Mouse (Mus musculus) neural tube, embryonic 12.5 days (tissue): ENCODE results near the gene Bmper. TPM values are rescaled to one million over a fixed set of nuclear protein-coding genes. Genes with fewer than 3 reads are reported as not detected.

Experiments used
- ATAC-seq: fragments of 200-750 bp; cut with Nextera tagmentation; 2 replicates; pipeline ENCODE4 v1.8.0; 2017; ENCODE audit warnings: low read depth, mild to moderate bottlenecking, moderate TSS enrichment, moderate library complexity; ENCODE audit not compliant: low FRiP score
- H3K27ac ChIP-seq: fragments of 300-500 bp; sonication (generic); 2 replicates; pipeline ENCODE4 v1.5.1; 2016
- H3K27me3 ChIP-seq: fragments of 300-500 bp; sonication (generic); replicated peaks from 2 replicates; pipeline ENCODE4 v1.6.1; 2016; ENCODE audit warnings: mild to moderate bottlenecking
- H3K36me3 ChIP-seq: fragments of 300-500 bp; sonication (generic); 2 replicates; pipeline ENCODE4 v1.6.1; 2016; ENCODE audit warnings: mild to moderate bottlenecking
- H3K4me1 ChIP-seq: fragments of 300-500 bp; sonication (generic); 2 replicates; pipeline ENCODE4 v1.6.1; 2016
- H3K4me2 ChIP-seq: fragments of 300-500 bp; sonication (generic); replicated peaks from 2 replicates; pipeline ENCODE4 v1.6.1; 2016; ENCODE audit warnings: mild to moderate bottlenecking
- H3K4me3 ChIP-seq: fragments of 300-500 bp; sonication (generic); 2 replicates; pipeline ENCODE4 v1.5.1; 2016
- H3K9ac ChIP-seq: fragments of 300-500 bp; sonication (generic); 2 replicates; pipeline ENCODE4 v1.6.1; 2016; ENCODE audit warnings: mild to moderate bottlenecking
- H3K9me3 ChIP-seq: fragments of 300-500 bp; sonication (generic); 2 replicates; pipeline ENCODE4 v1.6.1; 2016; ENCODE audit warnings: mild to moderate bottlenecking
- whole genome bisulfite sequencing: fragments of 180-500 bp; shearing (Covaris S2); methylation state at CpG from one replicate; pipeline ENCODE4 v1.1.7; 2016; 5-methylcytosine and 5-hydroxymethylcytosine counted together
- polyA plus RNA-seq: library from polyadenylated mRNA; unstranded; fragments of >200 nt; fragmentation: Nextera tagmentation; extraction: Ambion mirVana; gene quantifications from 2 replicates; pipeline ENCODE4 v1.2.1, GENCODE M21; 2016

Bmper gene
- polyA plus RNA-seq, 1 experiment from 2014 or later: 8.5 TPM

- no peak overlapping the region for H3K4me2 ChIP-seq
- no peak for ATAC-seq
- H3K4me1 ChIP-seq: peaks cover 22% of the 10 kb centered on the region
- no peaks in the 10 kb centered on the region for H3K9me3 ChIP-seq
- H3K36me3 ChIP-seq: no peaks in the 10 kb centered on the region
- no peak overlapping the region for H3K4me3 ChIP-seq
- WGBS: 20% methylated on average over 3 of the region's 3 CpGs
- no peak overlapping the region for H3K9ac ChIP-seq
- H3K27me3 ChIP-seq: no peaks in the 10 kb centered on the region; the same call in 1 of the 2 replicates
- H3K27ac ChIP-seq: no peak overlapping the region
Measured at GRCm38 (mm10) chr9:23205304-23205703, 17.6 kb upstream of the Bmper start.

GRCm38 (mm10) chr9:23205757-23206156, 17.1 kb upstream of the Bmper start:
- H3K4me3 ChIP-seq: no peak overlapping the region
- no peak overlapping the region for H3K27ac ChIP-seq
- H3K4me1 ChIP-seq: peaks cover 22% of the 10 kb centered on the region
- no peak overlapping the region for H3K9ac ChIP-seq
- no peaks in the 10 kb centered on the region for H3K36me3 ChIP-seq
- no peaks in the 10 kb centered on the region; the same call in 1 of the 2 replicates for H3K27me3 ChIP-seq
- 84% methylated on average over 3 of the region's 3 CpGs for WGBS
- H3K9me3 ChIP-seq: no peaks in the 10 kb centered on the region
- no peak overlapping the region for H3K4me2 ChIP-seq
- no peak for ATAC-seq

- Histone ChIP-seq H3K9ac (no peak overlapping the region), H3K4me2 (no peak overlapping the region), H3K27me3 (no peaks in the 10 kb centered on the region; the same call in 1 of the 2 replicates), H3K4me3 (no peak overlapping the region), H3K36me3 (no peaks in the 10 kb centered on the region), H3K4me1 (peaks cover 22% of the 10 kb centered on the region), H3K9me3 (no peaks in the 10 kb centered on the region), H3K27ac (no peak overlapping the region)
- no peak for ATAC-seq
- 90% methylated on average over 5 of the region's 5 CpGs for WGBS
Measured at GRCm38 (mm10) chr9:23206181-23206580, 16.7 kb upstream of the Bmper start.

- WGBS: 7% methylated on average over 11 of the region's 11 CpGs
- Histone ChIP-seq H3K9me3 (no peaks in the 10 kb centered on the region), H3K27ac (no peak overlapping the region), H3K4me1 (no peaks in the 10 kb centered on the region), H3K4me3 (no peak overlapping the region), H3K27me3 (no peaks in the 10 kb centered on the region), H3K4me2 (no peak overlapping the region), H3K9ac (no peak overlapping the region), H3K36me3 (no peaks in the 10 kb centered on the region)
- ATAC-seq: peak; percentile 87
Measured at GRCm38 (mm10) chr9:23212303-23212702, 10.6 kb upstream of the Bmper start.

GRCm38 (mm10) chr9:23219754-23220153, 3.1 kb upstream of the Bmper start:
- no peaks in the 10 kb centered on the region for H3K9me3 ChIP-seq
- 47% methylated on average over 3 of the region's 3 CpGs for whole genome bisulfite sequencing
- H3K9ac ChIP-seq: no peak overlapping the region
- H3K27me3 ChIP-seq: peaks cover 26% of the 10 kb centered on the region
- H3K27ac ChIP-seq: no peak overlapping the region
- H3K4me1 ChIP-seq: peaks cover 7% of the 10 kb centered on the region
- ATAC-seq: no peak
- no peak overlapping the region for H3K4me3 ChIP-seq
- H3K4me2 ChIP-seq: no peak overlapping the region
- H3K36me3 ChIP-seq: no peaks in the 10 kb centered on the region

GRCm38 (mm10) chr9:23221976-23222375, 900 bp upstream of the Bmper start:
- peak overlapping the region; percentile 77 for H3K9ac ChIP-seq
- ATAC-seq: no peak
- WGBS: 12% methylated on average over 5 of the region's 5 CpGs
- H3K9me3 ChIP-seq: no peaks in the 10 kb centered on the region
- no peaks in the 10 kb centered on the region for H3K36me3 ChIP-seq
- peak overlapping the region; percentile 69 for H3K4me3 ChIP-seq
- peaks cover 7% of the 10 kb centered on the region for H3K4me1 ChIP-seq
- peaks cover 26% of the 10 kb centered on the region for H3K27me3 ChIP-seq
- no peak overlapping the region for H3K27ac ChIP-seq
- H3K4me2 ChIP-seq: peak overlapping the region; percentile 98

GRCm38 (mm10) chr9:23222492-23222840, 410 bp upstream of the Bmper start:
- H3K27me3 ChIP-seq: peaks cover 26% of the 10 kb centered on the region
- WGBS: 1% methylated on average over 26 of the region's 26 CpGs
- peak; percentile 74 for ATAC-seq
- peak overlapping the region; percentile 69 for H3K4me3 ChIP-seq
- peaks cover 7% of the 10 kb centered on the region for H3K4me1 ChIP-seq
- no peaks in the 10 kb centered on the region for H3K36me3 ChIP-seq
- no peaks in the 10 kb centered on the region for H3K9me3 ChIP-seq
- peak overlapping the region; percentile 77 for H3K9ac ChIP-seq
- H3K4me2 ChIP-seq: peak overlapping the region; percentile 98
- H3K27ac ChIP-seq: peak overlapping the region; percentile 59; the same call in 1 of the 2 replicates

- ATAC-seq: peak; percentile 51
- Histone ChIP-seq H3K36me3 (no peaks in the 10 kb centered on the region), H3K4me3 (peak overlapping the region; percentile 69), H3K9me3 (no peaks in the 10 kb centered on the region), H3K4me1 (peaks cover 7% of the 10 kb centered on the region), H3K9ac (peak overlapping the region; percentile 77), H3K27ac (no peak overlapping the region; the same call in 1 of the 2 replicates), H3K4me2 (peak overlapping the region; percentile 98), H3K27me3 (peaks cover 26% of the 10 kb centered on the region)
- WGBS: under 1% methylated on average over 29 of the region's 29 CpGs
Measured at GRCm38 (mm10) chr9:23223549-23224077, 737 bp downstream of the Bmper start.

- no peak overlapping the region for H3K27ac ChIP-seq
- no peaks in the 10 kb centered on the region; the same call in 1 of the 2 replicates for H3K27me3 ChIP-seq
- H3K36me3 ChIP-seq: no peaks in the 10 kb centered on the region
- WGBS: 83% methylated on average over 8 of the region's 8 CpGs
- no peak overlapping the region for H3K4me3 ChIP-seq
- H3K4me1 ChIP-seq: peaks cover 7% of the 10 kb centered on the region; the same call in 1 of the 2 replicates
- H3K9ac ChIP-seq: no peak overlapping the region
- H3K9me3 ChIP-seq: no peaks in the 10 kb centered on the region
- ATAC-seq: no peak
- H3K4me2 ChIP-seq: no peak overlapping the region
Measured at GRCm38 (mm10) chr9:23233464-23234121, 10.7 kb downstream of the Bmper start.

GRCm38 (mm10) chr9:23235368-23236002, 12.6 kb downstream of the Bmper start:
- H3K27ac ChIP-seq: no peak overlapping the region
- no peak overlapping the region for H3K9ac ChIP-seq
- H3K4me1 ChIP-seq: peaks cover 7% of the 10 kb centered on the region; the same call in 1 of the 2 replicates
- WGBS: 64% methylated on average over 6 of the region's 6 CpGs
- H3K4me2 ChIP-seq: no peak overlapping the region
- no peak overlapping the region for H3K4me3 ChIP-seq
- no peaks in the 10 kb centered on the region for H3K9me3 ChIP-seq
- ATAC-seq: no peak
- H3K36me3 ChIP-seq: no peaks in the 10 kb centered on the region
- H3K27me3 ChIP-seq: no peaks in the 10 kb centered on the region

GRCm38 (mm10) chr9:23236635-23237279, 13.9 kb downstream of the Bmper start:
- Histone ChIP-seq H3K9me3 (no peaks in the 10 kb centered on the region), H3K36me3 (no peaks in the 10 kb centered on the region), H3K27me3 (no peaks in the 10 kb centered on the region), H3K4me1 (peaks cover 7% of the 10 kb centered on the region; the same call in 1 of the 2 replicates), H3K4me3 (no peak overlapping the region), H3K27ac (no peak overlapping the region), H3K4me2 (no peak overlapping the region), H3K9ac (no peak overlapping the region)
- 52% methylated on average over 6 of the region's 6 CpGs for WGBS
- peak; percentile 77 for ATAC-seq

GRCm38 (mm10) chr9:23239011-23239410, 16.1 kb downstream of the Bmper start:
- WGBS: 50% methylated on average over 2 of the region's 2 CpGs
- ATAC-seq: no peak
- no peaks in the 10 kb centered on the region for H3K36me3 ChIP-seq
- no peak overlapping the region for H3K4me2 ChIP-seq
- H3K9ac ChIP-seq: no peak overlapping the region
- H3K9me3 ChIP-seq: no peaks in the 10 kb centered on the region
- H3K4me1 ChIP-seq: peaks cover 13% of the 10 kb centered on the region; the same call in 1 of the 2 replicates
- H3K27me3 ChIP-seq: no peaks in the 10 kb centered on the region
- H3K4me3 ChIP-seq: no peak overlapping the region
- no peak overlapping the region for H3K27ac ChIP-seq
